Mouse (Mus musculus) Patski (cell line): ENCODE data around the gene Pdlim7. TPM values are rescaled to one million over a fixed set of nuclear protein-coding genes. Genes with fewer than 3 reads are reported as not detected.

Experiments used
- ATAC-seq: fragments of 100-300 bp; one replicate; pipeline ENCODE4 v1.8.0; 2021
- CTCF ChIA-PET: fragments of 350-600 bp; sonication (Branson Sonifier 250); formaldehyde crosslinking; loops from one replicate; lab custom pipeline; 2022; ENCODE audit warnings: inconsistent platforms; lab: Charles Lee
- POLR2A ChIA-PET: fragments of 350-600 bp; sonication (Branson Sonifier 250); formaldehyde crosslinking; loops from one replicate; lab custom pipeline; 2022; ENCODE audit warnings: antibody characterized with exemption, inconsistent platforms; lab: Charles Lee
- DNase-seq: peaks from one replicate; pipeline ENCODE4 v3.0.0-alpha.2; 2011; ENCODE audit warnings: low read depth, low spot score
- H3K27me3 ChIP-seq: fragments of 371-371 bp; one replicate; pipeline ENCODE4 v1.5.1; 2021
- CTCF ChIP-seq: fragments of 100-300 bp; IDR thresholded peaks from one replicate; pipeline ENCODE4 v1.5.1; 2021
- in situ Hi-C: fragments of 300-500 bp; cut with MboI; formaldehyde crosslinking; loops from 3 replicates; pipeline ENCODE4 v1.11.1; 2018; ENCODE audit warnings: low pct_unique_long_range_greater_than_20kb, mixed read lengths
- polyA plus RNA-seq: library from polyadenylated mRNA; unstranded; gene quantifications from one replicate; pipeline ENCODE4 v1.2.3, GENCODE M21; 2021

The Pdlim7 gene
- polyA plus RNA-seq, 1 experiment from 2014 or later, result 129 TPM

GRCm38 (mm10) chr13:55463399-55464026, 50.0 kb downstream of the Pdlim7 start:
- ChIA-PET POLR2A (interaction anchor here (1.1 to 1.4 kb wide), 2 partner anchors 9 to 18 kb away, joined by 3 to 4 read pairs; no protein-coding TSS in a partner anchor), CTCF (interaction anchor here (1.1 to 2.4 kb wide), 2 partner anchors 59 to 72 kb away, joined by 3 to 9 read pairs; no protein-coding TSS in a partner anchor)
- no peaks in the 10 kb centered on the region for H3K27me3 ChIP-seq
- in situ Hi-C loops, result no loop called here
- no peak for ATAC-seq
- TF ChIP-seq CTCF, result no peak
- no peak for DNase-seq

- DNase-seq, result no peak
- H3K27me3 ChIP-seq, result no peaks in the 10 kb centered on the region
- no peak for TF ChIP-seq CTCF
- ATAC-seq, result no peak
- ChIA-PET CTCF (interaction anchor here (1.1 to 2.4 kb wide), 2 partner anchors 58 to 72 kb away, joined by 3 to 9 read pairs; no protein-coding TSS in a partner anchor), POLR2A (interaction anchor here (1.4 kb wide), 1 partner anchor 17 kb away, joined by 4 read pairs; no protein-coding TSS in a partner anchor)
- in situ Hi-C loops, result no loop called here
These were observed 50.5 kb downstream of the Pdlim7 start for GRCm38 (mm10) chr13:55462965-55463364.

- in situ Hi-C loops, result no loop called here
- ChIA-PET POLR2A (no interaction called here), CTCF (no interaction called here)
- TF ChIP-seq CTCF, result no peak
- ATAC-seq (no peak), DNase-seq (no peak)
- no peaks in the 10 kb centered on the region for H3K27me3 ChIP-seq
These were observed 61.5 kb downstream of the Pdlim7 start for GRCm38 (mm10) chr13:55451785-55452549.

- H3K27me3 ChIP-seq, result no peaks in the 10 kb centered on the region
- ChIA-PET POLR2A (interaction anchor here (1.1 kb wide), 1 partner anchor 14 kb away, joined by 3 read pairs; no protein-coding TSS in a partner anchor), CTCF (no interaction called here)
- no peak for DNase-seq
- TF ChIP-seq CTCF, result no peak
- ATAC-seq, result no peak
- in situ Hi-C loops, result no loop called here
These were observed 62.2 kb downstream of the Pdlim7 start for GRCm38 (mm10) chr13:55451296-55451695.

- POLR2A ChIA-PET, result interaction anchor here (1.1 kb wide), 1 partner anchor 15 kb away, joined by 3 read pairs; no protein-coding TSS in a partner anchor
- in situ Hi-C loops, result no loop called here
- H3K27me3 ChIP-seq, result no peaks in the 10 kb centered on the region
- no peak for TF ChIP-seq CTCF
- DNase-seq (no peak), ATAC-seq (no peak)
- CTCF ChIA-PET, result interaction anchor here (0.7 kb wide), 1 partner anchor 67 kb away, joined by 3 read pairs; no protein-coding TSS in a partner anchor
These were observed 62.9 kb downstream of the Pdlim7 start for GRCm38 (mm10) chr13:55450511-55450980.

GRCm38 (mm10) chr13:55449679-55450441, 63.6 kb downstream of the Pdlim7 start:
- no peak for DNase-seq
- no peak for ATAC-seq
- no peak for TF ChIP-seq CTCF
- POLR2A ChIA-PET, result no interaction called here
- CTCF ChIA-PET, result no interaction called here
- H3K27me3 ChIP-seq, result no peaks in the 10 kb centered on the region
- in situ Hi-C loops, result no loop called here

GRCm38 (mm10) chr13:55449205-55449604, 64.3 kb downstream of the Pdlim7 start:
- POLR2A ChIA-PET, result no interaction called here
- no peak for TF ChIP-seq CTCF
- no peak for ATAC-seq
- DNase-seq, result no peak
- in situ Hi-C loops, result no loop called here
- CTCF ChIA-PET, result no interaction called here
- no peaks in the 10 kb centered on the region for H3K27me3 ChIP-seq

GRCm38 (mm10) chr13:55448131-55448530, 65.3 kb downstream of the Pdlim7 start:
- no peaks in the 10 kb centered on the region for H3K27me3 ChIP-seq
- no peak for TF ChIP-seq CTCF
- no peak for DNase-seq
- CTCF ChIA-PET, result no interaction called here
- POLR2A ChIA-PET, result interaction anchor here (0.7 kb wide), 1 partner anchor 35 kb away, joined by 3 read pairs; no protein-coding TSS in a partner anchor
- no peak for ATAC-seq
- in situ Hi-C loops, result no loop called here

- in situ Hi-C loops, result no loop called here
- ChIA-PET CTCF (no interaction called here), POLR2A (interaction anchor here (0.7 kb wide), 1 partner anchor 36 kb away, joined by 3 read pairs; no protein-coding TSS in a partner anchor)
- ATAC-seq, result no peak
- no peak for DNase-seq
- no peak for TF ChIP-seq CTCF
- no peaks in the 10 kb centered on the region for H3K27me3 ChIP-seq
These were observed 65.9 kb downstream of the Pdlim7 start for GRCm38 (mm10) chr13:55447543-55447943.

GRCm38 (mm10) chr13:55446483-55447105, 66.9 kb downstream of the Pdlim7 start:
- no peaks in the 10 kb centered on the region for H3K27me3 ChIP-seq
- ATAC-seq (no peak), DNase-seq (no peak)
- CTCF ChIA-PET, result interaction anchor here (0.9 kb wide), 1 partner anchor 67 kb away, joined by 3 read pairs; the partner anchor contains the start of gene Pdlim7
- no peak for TF ChIP-seq CTCF
- POLR2A ChIA-PET, result interaction anchor here (1.7 to 2.8 kb wide), 2 partner anchors 17 to 19 kb away, joined by 4 to 9 read pairs; partner anchors contain the start of gene Prr7
- in situ Hi-C loops, result no loop called here

Other genes starting within 250 kb of the Pdlim7 start
- 300 TPM for gene Prelid1, start 193.2 kb downstream of the Pdlim7 start, polyA plus RNA-seq
- gene Rab24, start 191.7 kb downstream of the Pdlim7 start, polyA plus RNA-seq, result 94.0 TPM
- 14.8 TPM for gene Mxd3, start 183.9 kb downstream of the Pdlim7 start, polyA plus RNA-seq
- 145 TPM for gene Lman2, start 150.9 kb downstream of the Pdlim7 start, polyA plus RNA-seq
- gene Rgs14, start 143.9 kb downstream of the Pdlim7 start, polyA plus RNA-seq, result 0.54 TPM
- gene Slc34a1, start 115.5 kb downstream of the Pdlim7 start, polyA plus RNA-seq, result not detected
- not detected for gene Pfn3, start 98.4 kb downstream of the Pdlim7 start, polyA plus RNA-seq
- not detected for gene F12, start 86.9 kb downstream of the Pdlim7 start, polyA plus RNA-seq
- gene Grk6, start 68.6 kb downstream of the Pdlim7 start, polyA plus RNA-seq, result 54.6 TPM
- gene Prr7, start 49.4 kb downstream of the Pdlim7 start, polyA plus RNA-seq, result 11.7 TPM
- gene Dbn1, start 25.6 kb downstream of the Pdlim7 start, polyA plus RNA-seq, result 158 TPM
- 1.5 TPM for gene Dok3, start 15.6 kb upstream of the Pdlim7 start, polyA plus RNA-seq
- gene Ddx41, start 23.0 kb upstream of the Pdlim7 start, polyA plus RNA-seq, result 73.0 TPM
- gene Fam193b, start 57.4 kb upstream of the Pdlim7 start, polyA plus RNA-seq, result 66.5 TPM
- 350 TPM for gene Tmed9, start 60.1 kb upstream of the Pdlim7 start, polyA plus RNA-seq
- 26.2 TPM for gene B4galt7, start 86.2 kb upstream of the Pdlim7 start, polyA plus RNA-seq
- gene Caml, start 109.3 kb upstream of the Pdlim7 start, polyA plus RNA-seq, result 53.4 TPM
- 57.1 TPM for gene Ddx46, start 121.4 kb upstream of the Pdlim7 start, polyA plus RNA-seq
- gene B230219D22Rik, start 179.4 kb upstream of the Pdlim7 start, polyA plus RNA-seq, result 92.1 TPM
- 114 TPM for gene Txndc15, start 201.0 kb upstream of the Pdlim7 start, polyA plus RNA-seq
- 40.2 TPM for gene Pcbd2, start 213.7 kb upstream of the Pdlim7 start, polyA plus RNA-seq